Mouse (Mus musculus) bone marrow macrophage, adult 2 months (primary cell): ENCODE results near the gene Spem2.

ENCODE experiments used
- CTCF ChIP-seq: IDR thresholded peaks from 2 replicates; pipeline ENCODE4 v1.5.1; 2012; ENCODE audit warnings: low read depth, mild to moderate bottlenecking, low read length, moderate library complexity
- POLR2A ChIP-seq: IDR thresholded peaks from 2 replicates; pipeline ENCODE4 v1.6.1; 2012; ENCODE audit warnings: mild to moderate bottlenecking, low read depth, low read length, borderline replicate concordance

- TF ChIP-seq CTCF, result peak; percentile 13; the same call in 1 of the 2 replicates
- TF ChIP-seq POLR2A, result no peak
These were observed 14.2 kb downstream of the Spem2 start for GRCm38 (mm10) chr11:69803786-69804651.
